Mouse (Mus musculus) thymus, adult 2 months (tissue): Measurements from ENCODE around the gene Irf2bpl.

Experiments
- CTCF ChIP-seq: fragments of 200-500 bp; IDR thresholded peaks from 2 replicates; pipeline ENCODE4 v1.5.1; 2012; ENCODE audit warnings: mild to moderate bottlenecking, control low read depth, low read length, moderate library complexity, borderline replicate concordance; ENCODE audit not compliant: control insufficient read depth, poor library complexity, insufficient read depth; ENCODE audit errors: extremely low read depth
- POLR2A ChIP-seq: fragments of 200-500 bp; IDR thresholded peaks from 2 replicates; pipeline ENCODE4 v1.6.1; 2012; ENCODE audit warnings: mild to moderate bottlenecking, low read length, control low read depth, moderate library complexity; ENCODE audit not compliant: control insufficient read depth, poor library complexity, insufficient read depth; ENCODE audit errors: extremely low read depth

GRCm38 (mm10) chr12:86887381-86888129, 3.0 kb upstream of the Irf2bpl start:
- no peak for TF ChIP-seq CTCF
- TF ChIP-seq POLR2A: no peak
